Mouse (Mus musculus) stomach, embryonic 14.5 days (tissue): Measurements from ENCODE around the gene Usp3. TPM values are rescaled to one million over a fixed set of nuclear protein-coding genes. Genes with fewer than 3 reads are reported as not detected.

Experiments used
- ATAC-seq: fragments of 200-750 bp; cut with Nextera tagmentation; 2 replicates; pipeline ENCODE4 v1.8.0; 2017; ENCODE audit warnings: low read depth, moderate TSS enrichment; ENCODE audit not compliant: insufficient number of reproducible peaks, insufficient read depth, low FRiP score
- H3K27ac ChIP-seq: fragments of 300-500 bp; sonication (generic); 2 replicates; pipeline ENCODE4 v1.5.1; 2014; ENCODE audit warnings: mild to moderate bottlenecking, low read length, moderate library complexity, mixed read lengths
- H3K27me3 ChIP-seq: fragments of 300-500 bp; sonication (generic); 2 replicates; pipeline ENCODE4 v1.6.1; 2014; ENCODE audit warnings: low read length, control low read depth, mixed read lengths; ENCODE audit not compliant: control insufficient read depth, insufficient read depth
- H3K36me3 ChIP-seq: fragments of 300-500 bp; sonication (generic); 2 replicates; pipeline ENCODE4 v1.6.1; 2014; ENCODE audit warnings: mild to moderate bottlenecking, control low read depth, low read length, moderate library complexity, mixed read lengths; ENCODE audit not compliant: control insufficient read depth, insufficient read depth
- H3K4me1 ChIP-seq: fragments of 300-500 bp; sonication (generic); 2 replicates; pipeline ENCODE4 v1.6.1; 2014; ENCODE audit warnings: low read length, control low read depth, mixed read lengths; ENCODE audit not compliant: control insufficient read depth, insufficient read depth
- H3K4me2 ChIP-seq: fragments of 300-500 bp; sonication (generic); replicated peaks from 2 replicates; pipeline ENCODE4 v1.6.1; 2014; ENCODE audit warnings: low read depth, low read length, control low read depth
- H3K4me3 ChIP-seq: fragments of 300-500 bp; sonication (generic); 2 replicates; pipeline ENCODE4 v1.5.1; 2014; ENCODE audit warnings: low read depth, low read length, control low read depth
- H3K9ac ChIP-seq: fragments of 300-500 bp; sonication (generic); replicated peaks from 2 replicates; pipeline ENCODE4 v1.6.1; 2014; ENCODE audit warnings: low read depth, mild to moderate bottlenecking, control low read depth, low read length, moderate library complexity, mixed read lengths
- H3K9me3 ChIP-seq: fragments of 300-500 bp; sonication (generic); 2 replicates; pipeline ENCODE4 v1.6.1; 2016; ENCODE audit warnings: low read depth, low read length, control low read depth; ENCODE audit not compliant: control insufficient read depth
- WGBS: fragments of 180-500 bp; shearing (Covaris S2); extraction: QIAGEN DNeasy Blood & Tissue Kit; methylation state at CpG from one replicate; pipeline ENCODE4 v1.1.7; 2014; 5-methylcytosine and 5-hydroxymethylcytosine counted together
- polyA plus RNA-seq: library from polyadenylated mRNA; unstranded; fragments of >200 nt; fragmentation: Nextera tagmentation; extraction: Ambion mirVana; gene quantifications from 2 replicates; pipeline ENCODE4 v1.2.1, GENCODE M21; 2014

The Usp3 gene
- polyA plus RNA-seq, 1 experiment from 2014 or later, result 74.3 TPM

- H3K9ac ChIP-seq, result no peak overlapping the region
- 87% methylated on average over 1 of the region's 1 CpGs for WGBS
- H3K27ac ChIP-seq, result no peak overlapping the region
- no peak overlapping the region for H3K4me2 ChIP-seq
- ATAC-seq, result no peak
- H3K4me3 ChIP-seq, result no peak overlapping the region
- peaks cover 33% of the 10 kb centered on the region for H3K4me1 ChIP-seq
- no peaks in the 10 kb centered on the region for H3K9me3 ChIP-seq
- H3K27me3 ChIP-seq, result no peaks in the 10 kb centered on the region
- no peaks in the 10 kb centered on the region for H3K36me3 ChIP-seq
These were observed 5.9 kb downstream of the Usp3 start for GRCm38 (mm10) chr9:66587016-66587415.

- Histone ChIP-seq H3K9me3 (no peaks in the 10 kb centered on the region), H3K4me2 (no peak overlapping the region), H3K9ac (no peak overlapping the region), H3K27ac (no peak overlapping the region), H3K36me3 (no peaks in the 10 kb centered on the region), H3K4me1 (peaks cover 33% of the 10 kb centered on the region), H3K27me3 (no peaks in the 10 kb centered on the region), H3K4me3 (no peak overlapping the region)
- ATAC-seq, result no peak
- WGBS, result 11% methylated on average over 1 of the region's 1 CpGs
These were observed 6.4 kb downstream of the Usp3 start for GRCm38 (mm10) chr9:66586533-66586932.

- Histone ChIP-seq H3K4me1 (peaks cover 20% of the 10 kb centered on the region), H3K36me3 (no peaks in the 10 kb centered on the region), H3K9ac (no peak overlapping the region), H3K4me2 (no peak overlapping the region), H3K27me3 (no peaks in the 10 kb centered on the region), H3K27ac (no peak overlapping the region), H3K9me3 (no peaks in the 10 kb centered on the region), H3K4me3 (no peak overlapping the region)
- ATAC-seq, result no peak
- 81% methylated on average over 1 of the region's 1 CpGs for WGBS
These were observed 7.8 kb downstream of the Usp3 start for GRCm38 (mm10) chr9:66585191-66585590.

- H3K27me3 ChIP-seq, result no peaks in the 10 kb centered on the region
- H3K4me2 ChIP-seq, result no peak overlapping the region
- no peaks in the 10 kb centered on the region for H3K36me3 ChIP-seq
- H3K27ac ChIP-seq, result no peak overlapping the region
- H3K4me1 ChIP-seq, result peaks cover 16% of the 10 kb centered on the region
- no peaks in the 10 kb centered on the region for H3K9me3 ChIP-seq
- no peak overlapping the region for H3K9ac ChIP-seq
- H3K4me3 ChIP-seq, result no peak overlapping the region
- ATAC-seq, result no peak
These were observed 8.8 kb downstream of the Usp3 start for GRCm38 (mm10) chr9:66584176-66584575.

GRCm38 (mm10) chr9:66583244-66583643 is 9.7 kb downstream of the Usp3 start:
- Histone ChIP-seq H3K9me3 (no peaks in the 10 kb centered on the region), H3K27me3 (no peaks in the 10 kb centered on the region), H3K27ac (no peak overlapping the region), H3K4me2 (no peak overlapping the region), H3K9ac (no peak overlapping the region), H3K4me1 (peaks cover 9% of the 10 kb centered on the region), H3K36me3 (no peaks in the 10 kb centered on the region), H3K4me3 (no peak overlapping the region)
- ATAC-seq, result no peak
- 89% methylated on average over 1 of the region's 1 CpGs for WGBS

GRCm38 (mm10) chr9:66581694-66582093 is 11.2 kb downstream of the Usp3 start:
- no peaks in the 10 kb centered on the region for H3K9me3 ChIP-seq
- H3K36me3 ChIP-seq, result no peaks in the 10 kb centered on the region
- no peak overlapping the region for H3K9ac ChIP-seq
- H3K27me3 ChIP-seq, result no peaks in the 10 kb centered on the region
- no peak for ATAC-seq
- no peak overlapping the region for H3K27ac ChIP-seq
- peaks cover 4% of the 10 kb centered on the region; the same call in 1 of the 2 replicates for H3K4me1 ChIP-seq
- H3K4me2 ChIP-seq, result no peak overlapping the region
- H3K4me3 ChIP-seq, result no peak overlapping the region
- WGBS, result 85% methylated on average over 3 of the region's 3 CpGs

- H3K4me2 ChIP-seq, result no peak overlapping the region
- H3K4me3 ChIP-seq, result no peak overlapping the region
- WGBS, result 100% methylated on average over 1 of the region's 1 CpGs
- no peak overlapping the region for H3K9ac ChIP-seq
- no peaks in the 10 kb centered on the region for H3K4me1 ChIP-seq
- no peak overlapping the region for H3K27ac ChIP-seq
- no peaks in the 10 kb centered on the region for H3K27me3 ChIP-seq
- no peak for ATAC-seq
- no peaks in the 10 kb centered on the region for H3K9me3 ChIP-seq
- no peaks in the 10 kb centered on the region for H3K36me3 ChIP-seq
These were observed 12.2 kb downstream of the Usp3 start for GRCm38 (mm10) chr9:66580722-66581121.

GRCm38 (mm10) chr9:66575878-66576238 is 17.1 kb downstream of the Usp3 start:
- Histone ChIP-seq H3K36me3 (no peaks in the 10 kb centered on the region), H3K9me3 (no peaks in the 10 kb centered on the region), H3K27ac (no peak overlapping the region), H3K4me3 (no peak overlapping the region), H3K9ac (no peak overlapping the region), H3K4me1 (no peaks in the 10 kb centered on the region), H3K4me2 (no peak overlapping the region), H3K27me3 (no peaks in the 10 kb centered on the region)
- WGBS, result 59% methylated on average over 1 of the region's 1 CpGs
- ATAC-seq, result no peak

GRCm38 (mm10) chr9:66575041-66575877 is 17.7 kb downstream of the Usp3 start:
- no peak overlapping the region for H3K4me3 ChIP-seq
- WGBS, result 52% methylated on average over 1 of the region's 1 CpGs
- ATAC-seq, result no peak
- peak overlapping the region; percentile 6; the same call in 1 of the 2 replicates for H3K27ac ChIP-seq
- H3K9ac ChIP-seq, result no peak overlapping the region
- no peaks in the 10 kb centered on the region for H3K36me3 ChIP-seq
- no peaks in the 10 kb centered on the region for H3K27me3 ChIP-seq
- H3K4me2 ChIP-seq, result no peak overlapping the region
- no peaks in the 10 kb centered on the region for H3K9me3 ChIP-seq
- no peaks in the 10 kb centered on the region for H3K4me1 ChIP-seq
